8 mouse cellular contexts compared by ENCODE assay signal in genomic region chr10:118820901-118821300, GRCm38 (mm10). TPM values are rescaled to one million over a fixed set of nuclear protein-coding genes. Genes with fewer than 3 reads are reported as not detected.
A peak's percentile ranks its signal among the peaks of the same experiment; 100 is the strongest.
DNase-seq lines count a peak whose midpoint lies in the region; ATAC-seq lines count a peak whose summit lies in the region.

No protein-coding gene starts in this region.

- H3K9me3 ChIP-seq in forebrain, embryonic 11.5 days (ENCODE audit: control insufficient read depth, low read length): no peaks in the 10 kb centered on the region
- H3K9me3 ChIP-seq in forebrain, embryonic 10.5 days: no peaks in the 10 kb centered on the region
- H3K9me3 ChIP-seq in forebrain, embryonic 13.5 days (replicated peaks): no peaks in the 10 kb centered on the region
- no peaks in the 10 kb centered on the region for H3K9me3 ChIP-seq in lung, embryonic 15.5 days

- no peaks in the 10 kb centered on the region for H3K27me3 ChIP-seq in forebrain, embryonic 11.5 days (ENCODE audit: control insufficient read depth, insufficient read depth, low read length)
- no peaks in the 10 kb centered on the region for H3K27me3 ChIP-seq in forebrain, embryonic 10.5 days (ENCODE audit: poor library complexity, severe bottlenecking)
- H3K27me3 ChIP-seq in forebrain, embryonic 13.5 days: no peaks in the 10 kb centered on the region
- H3K27me3 ChIP-seq in lung, embryonic 15.5 days: no peaks in the 10 kb centered on the region

- no peak for DNase-seq in forebrain, embryonic 11.5 days (ENCODE audit: low spot score)
- no peak for DNase-seq in forebrain, embryonic 10.5 days (ENCODE audit: extremely low spot score, low spot score)
- DNase-seq in kidney, postnatal 14 days: peak; percentile 49
- DNase-seq in retina, embryonic 14.5 days (ENCODE audit: low spot score): peak; percentile 60
- DNase-seq in urinary bladder, adult 2 months (ENCODE audit: low spot score): no peak

- no peak overlapping the region for H3K9ac ChIP-seq in forebrain, embryonic 11.5 days (ENCODE audit: low read length)
- no peak overlapping the region for H3K9ac ChIP-seq in forebrain, embryonic 13.5 days
- H3K9ac ChIP-seq in lung, embryonic 15.5 days: no peak overlapping the region

- no peak overlapping the region for H3K27ac ChIP-seq in forebrain, embryonic 11.5 days (ENCODE audit: low read depth, low read length)
- H3K27ac ChIP-seq in forebrain, embryonic 10.5 days: no peak overlapping the region
- no peak overlapping the region for H3K27ac ChIP-seq in forebrain, embryonic 13.5 days
- H3K27ac ChIP-seq in lung, embryonic 15.5 days: no peak overlapping the region

- no peaks in the 10 kb centered on the region for H3K36me3 ChIP-seq in forebrain, embryonic 11.5 days (ENCODE audit: control insufficient read depth, insufficient read depth, low read length)
- H3K36me3 ChIP-seq in forebrain, embryonic 10.5 days (replicated peaks): no peaks in the 10 kb centered on the region
- no peaks in the 10 kb centered on the region for H3K36me3 ChIP-seq in forebrain, embryonic 13.5 days (ENCODE audit: poor library complexity, severe bottlenecking)
- no peaks in the 10 kb centered on the region for H3K36me3 ChIP-seq in lung, embryonic 15.5 days

- peak; percentile 88 for ATAC-seq in forebrain, embryonic 11.5 days (replicated peaks; ENCODE audit: low FRiP score)
- ATAC-seq in forebrain, embryonic 13.5 days: peak; percentile 95
- ATAC-seq in lung, embryonic 15.5 days (ENCODE audit: borderline replicate concordance, extremely low read depth, low FRiP score, low TSS enrichment): peak; percentile 92; the same call in 1 of the 2 replicates
- no peak for ATAC-seq in granulocyte monocyte progenitor cell, adult 5-6 weeks (replicated peaks; ENCODE audit: poor library complexity, severe bottlenecking)

- no peak overlapping the region for H3K4me3 ChIP-seq in forebrain, embryonic 11.5 days (ENCODE audit: low read depth, low read length)
- no peak overlapping the region for H3K4me3 ChIP-seq in forebrain, embryonic 10.5 days
- no peak overlapping the region for H3K4me3 ChIP-seq in forebrain, embryonic 13.5 days
- H3K4me3 ChIP-seq in lung, embryonic 15.5 days: no peak overlapping the region

- H3K4me2 ChIP-seq in forebrain, embryonic 11.5 days (ENCODE audit: low read depth, low read length, severe bottlenecking): no peak overlapping the region
- H3K4me2 ChIP-seq in forebrain, embryonic 13.5 days: no peak overlapping the region
- H3K4me2 ChIP-seq in lung, embryonic 15.5 days: 0 out of 2 replicates have a peak overlapping the region, but pooled peaks have one; percentile 1

- H3K4me1 ChIP-seq in forebrain, embryonic 11.5 days (replicated peaks; ENCODE audit: control insufficient read depth, insufficient read depth, low read length): no peaks in the 10 kb centered on the region
- H3K4me1 ChIP-seq in forebrain, embryonic 10.5 days: peaks cover 3% of the 10 kb centered on the region; the same call in 1 of the 2 replicates
- 0 out of 2 replicates have a peak, but pooled peaks cover 5% of the 10 kb centered on the region for H3K4me1 ChIP-seq in forebrain, embryonic 13.5 days
- H3K4me1 ChIP-seq in lung, embryonic 15.5 days: 0 out of 2 replicates have a peak, but pooled peaks cover 2% of the 10 kb centered on the region

- 52% methylated on average over 7 of the region's 7 CpGs for WGBS in forebrain, embryonic 11.5 days
- 57% methylated on average over 7 of the region's 7 CpGs for whole genome bisulfite sequencing in forebrain, embryonic 10.5 days
- WGBS in forebrain, embryonic 13.5 days: 42% methylated on average over 7 of the region's 7 CpGs
- 21% methylated on average over 7 of the region's 7 CpGs for WGBS in lung, embryonic 15.5 days

RNA-seq across cellular contexts. Expression of gene Dyrk2, which starts 49.1 kb away (rescaled TPM):
- 10.5 and 11.2 TPM in 2 replicates for polyA plus RNA-seq in forebrain, embryonic 11.5 days (2014; fragmentation: Nextera tagmentation; extraction: Ambion mirVana)
- 7.0 and 7.2 TPM in 2 replicates for polyA plus RNA-seq in forebrain, embryonic 10.5 days (2016; fragmentation: Nextera tagmentation; extraction: Ambion mirVana)
- polyA plus RNA-seq in forebrain, embryonic 13.5 days (2015; fragmentation: Nextera tagmentation; extraction: Ambion mirVana): 10.7 and 11.3 TPM in 2 replicates
- 7.3 and 7.6 TPM in 2 replicates for polyA plus RNA-seq in lung, embryonic 15.5 days (2015; fragmentation: Nextera tagmentation; extraction: Ambion mirVana)
- total RNA-seq in granulocyte monocyte progenitor cell, adult 5-6 weeks (2014; fragmentation: Nextera tagmentation): 12.4 and 14.0 TPM in 2 replicates
- 14.8 and 28.5 TPM in 2 replicates for total RNA-seq in granulocyte monocyte progenitor cell, adult 5-6 weeks (2017)
- 17.8 and 22.1 TPM in 2 replicates for polyA plus RNA-seq in urinary bladder, adult 2 months (2012; rRNA removed)

Comparison
In these comparisons a context has a peak if more than half of its experiments do, and no peak if none do; other contexts are left out.
1. DNase-seq: peak in kidney, postnatal 14 days (single experiment) and retina, embryonic 14.5 days (single experiment); none in forebrain, embryonic 11.5 days (single experiment), forebrain, embryonic 10.5 days (single experiment) and urinary bladder, adult 2 months (single experiment).